Mouse (Mus musculus) stomach, postnatal 0 days (tissue): ENCODE results near the gene Ctnnbl1. TPM values are rescaled to one million over a fixed set of nuclear protein-coding genes. Genes with fewer than 3 reads are reported as not detected.

Experiments used
- ATAC-seq: fragments of 200-750 bp; cut with Nextera tagmentation; 2 replicates; pipeline ENCODE4 v1.8.0; 2017; ENCODE audit not compliant: low FRiP score, low TSS enrichment
- DNase-seq: peaks from one replicate; pipeline ENCODE4 v3.0.0-alpha.2; 2016; ENCODE audit warnings: low spot score
- H3K27ac ChIP-seq: fragments of 300-500 bp; sonication (generic); replicated peaks from 2 replicates; pipeline ENCODE4 v1.5.1; 2014; ENCODE audit warnings: mild to moderate bottlenecking, control low read depth
- H3K27me3 ChIP-seq: fragments of 300-500 bp; sonication (generic); 2 replicates; pipeline ENCODE4 v1.6.1; 2014; ENCODE audit warnings: low read length; ENCODE audit not compliant: control insufficient read depth, insufficient read depth
- H3K36me3 ChIP-seq: fragments of 300-500 bp; sonication (generic); 2 replicates; pipeline ENCODE4 v1.6.1; 2014; ENCODE audit warnings: low read length, mixed read lengths; ENCODE audit not compliant: control insufficient read depth, insufficient read depth
- H3K4me1 ChIP-seq: fragments of 300-500 bp; sonication (generic); replicated peaks from 2 replicates; pipeline ENCODE4 v1.6.1; 2014; ENCODE audit warnings: antibody characterized with exemption; ENCODE audit not compliant: control insufficient read depth, insufficient read depth
- H3K4me2 ChIP-seq: fragments of 300-500 bp; sonication (generic); replicated peaks from 2 replicates; pipeline ENCODE4 v1.6.1; 2014; ENCODE audit warnings: low read depth, mild to moderate bottlenecking, control low read depth, moderate library complexity
- H3K4me3 ChIP-seq: fragments of 300-500 bp; sonication (generic); 2 replicates; pipeline ENCODE4 v1.5.1; 2014; ENCODE audit warnings: low read depth, low read length, control low read depth
- H3K9ac ChIP-seq: fragments of 300-500 bp; sonication (generic); 2 replicates; pipeline ENCODE4 v1.6.1; 2014; ENCODE audit warnings: mild to moderate bottlenecking, low read length, control low read depth, mixed read lengths
- H3K9me3 ChIP-seq: fragments of 300-500 bp; sonication (generic); 2 replicates; pipeline ENCODE4 v1.6.1; 2016; ENCODE audit warnings: low read length; ENCODE audit not compliant: control insufficient read depth
- CTCF ChIP-seq: IDR thresholded peaks from 2 replicates; pipeline ENCODE4 v1.5.1; 2016; ENCODE audit warnings: antibody characterized with exemption, low read depth, mild to moderate bottlenecking, moderate library complexity
- EP300 ChIP-seq: optimal IDR thresholded peaks from 2 replicates; pipeline ENCODE3; 2016; ENCODE audit warnings: antibody characterized with exemption
- WGBS: fragments of 180-500 bp; shearing (Covaris S2); extraction: QIAGEN DNeasy Blood & Tissue Kit; methylation state at CpG from one replicate; pipeline ENCODE4 v1.1.7; 2014; 5-methylcytosine and 5-hydroxymethylcytosine counted together
- polyA plus RNA-seq: library from polyadenylated mRNA; unstranded; fragments of >200 nt; fragmentation: Nextera tagmentation; extraction: Ambion mirVana; gene quantifications from 2 replicates; pipeline ENCODE4 v1.2.1, GENCODE M21; 2015

Ctnnbl1 gene
- polyA plus RNA-seq, 1 experiment from 2014 or later, result 23.9 TPM

- TF ChIP-seq EP300, result no peak
- TF ChIP-seq CTCF, result no peak
- no peaks in the 10 kb centered on the region for H3K27me3 ChIP-seq
- H3K9me3 ChIP-seq, result no peaks in the 10 kb centered on the region
- H3K27ac ChIP-seq, result no peak overlapping the region
- DNase-seq, result no peak
- no peaks in the 10 kb centered on the region for H3K4me1 ChIP-seq
- ATAC-seq, result no peak
- 63% methylated on average over 7 of the region's 7 CpGs for WGBS
- no peak overlapping the region for H3K4me3 ChIP-seq
- no peak overlapping the region for H3K4me2 ChIP-seq
- no peak overlapping the region for H3K9ac ChIP-seq
- no peaks in the 10 kb centered on the region for H3K36me3 ChIP-seq
These were observed 189.3 kb downstream of the Ctnnbl1 start for GRCm38 (mm10) chr2:157926502-157926901.

GRCm38 (mm10) chr2:157926927-157927326 lies 189.7 kb downstream of the Ctnnbl1 start:
- H3K9me3 ChIP-seq, result no peaks in the 10 kb centered on the region
- no peak overlapping the region for H3K4me2 ChIP-seq
- no peak overlapping the region for H3K9ac ChIP-seq
- no peaks in the 10 kb centered on the region for H3K4me1 ChIP-seq
- no peak overlapping the region for H3K4me3 ChIP-seq
- ATAC-seq, result no peak
- no peak overlapping the region for H3K27ac ChIP-seq
- H3K36me3 ChIP-seq, result no peaks in the 10 kb centered on the region
- TF ChIP-seq EP300 (no peak), CTCF (no peak)
- DNase-seq, result no peak
- no peaks in the 10 kb centered on the region for H3K27me3 ChIP-seq
- 63% methylated on average over 3 of the region's 3 CpGs for WGBS

DNA sequence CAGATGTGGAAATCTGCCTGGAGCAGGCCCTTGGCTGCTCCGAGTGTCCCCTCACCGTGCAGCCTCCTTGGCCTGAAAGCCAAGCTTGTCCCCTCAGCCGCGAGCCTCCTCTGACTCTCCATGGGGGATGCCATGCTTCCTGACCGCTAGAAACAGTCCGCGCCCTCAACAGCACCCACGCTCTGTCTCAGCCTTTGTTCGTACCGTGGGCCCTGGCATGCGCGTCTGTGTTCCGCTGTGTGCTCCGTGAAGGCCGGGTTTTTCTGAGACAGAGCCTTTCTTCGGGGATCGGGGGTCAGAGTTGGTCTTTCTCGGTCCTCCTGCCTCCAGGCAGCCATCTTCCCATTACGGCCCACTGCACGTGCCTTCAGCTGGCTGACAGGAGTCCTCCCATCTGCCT lies 190.2 kb downstream of the Ctnnbl1 start:
- DNase-seq, result no peak
- no peaks in the 10 kb centered on the region for H3K36me3 ChIP-seq
- 56% methylated on average over 20 of the region's 20 CpGs for WGBS

DNA sequence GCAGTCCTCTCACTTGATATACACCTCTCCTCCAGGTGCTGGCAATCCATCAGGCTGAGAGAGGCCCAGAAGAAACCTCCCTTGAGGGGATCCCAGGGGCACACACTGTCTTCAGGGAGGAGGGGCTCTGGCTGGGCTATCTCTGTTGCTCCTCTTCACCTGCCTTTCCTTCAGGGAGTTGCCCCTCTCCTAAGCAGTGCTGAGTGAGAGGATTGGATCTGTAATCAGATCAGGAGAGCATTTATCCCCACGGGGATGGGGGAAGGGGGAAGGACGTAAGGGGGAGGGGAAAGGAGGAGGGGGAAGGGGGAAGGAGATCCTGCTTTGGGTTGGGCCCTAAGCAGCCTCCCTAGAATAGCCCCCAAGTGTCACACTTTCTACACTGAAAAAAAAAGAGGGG lies 190.6 kb downstream of the Ctnnbl1 start:
- TF ChIP-seq CTCF, result no peak
- TF ChIP-seq EP300, result no peak
- Histone ChIP-seq H3K4me3 (no peak overlapping the region), H3K4me1 (no peaks in the 10 kb centered on the region), H3K4me2 (no peak overlapping the region), H3K9me3 (no peaks in the 10 kb centered on the region), H3K27me3 (no peaks in the 10 kb centered on the region), H3K36me3 (no peaks in the 10 kb centered on the region), H3K27ac (no peak overlapping the region), H3K9ac (no peak overlapping the region)
- DNase-seq (no peak), ATAC-seq (no peak)
- WGBS, result 22% methylated on average over 2 of the region's 2 CpGs

More for the DNA sequence above, 190.2 kb downstream of the Ctnnbl1 start:
- Histone ChIP-seq H3K9me3 (no peaks in the 10 kb centered on the region), H3K27ac (no peak overlapping the region), H3K27me3 (no peaks in the 10 kb centered on the region), H3K4me2 (no peak overlapping the region), H3K9ac (no peak overlapping the region), H3K4me3 (no peak overlapping the region), H3K4me1 (no peaks in the 10 kb centered on the region)
- ATAC-seq, result no peak
- TF ChIP-seq CTCF (no peak), EP300 (no peak)

- Histone ChIP-seq H3K27me3 (no peaks in the 10 kb centered on the region), H3K4me1 (no peaks in the 10 kb centered on the region), H3K27ac (no peak overlapping the region), H3K36me3 (no peaks in the 10 kb centered on the region), H3K9me3 (no peaks in the 10 kb centered on the region), H3K4me2 (no peak overlapping the region), H3K4me3 (no peak overlapping the region), H3K9ac (no peak overlapping the region)
- DNase-seq, result no peak
- WGBS, result 62% methylated on average over 4 of the region's 4 CpGs
- TF ChIP-seq EP300 (no peak), CTCF (peak; percentile 49; the same call in 1 of the 2 replicates)
- no peak for ATAC-seq
These were observed 195.5 kb downstream of the Ctnnbl1 start for GRCm38 (mm10) chr2:157932655-157933054.

DNA sequence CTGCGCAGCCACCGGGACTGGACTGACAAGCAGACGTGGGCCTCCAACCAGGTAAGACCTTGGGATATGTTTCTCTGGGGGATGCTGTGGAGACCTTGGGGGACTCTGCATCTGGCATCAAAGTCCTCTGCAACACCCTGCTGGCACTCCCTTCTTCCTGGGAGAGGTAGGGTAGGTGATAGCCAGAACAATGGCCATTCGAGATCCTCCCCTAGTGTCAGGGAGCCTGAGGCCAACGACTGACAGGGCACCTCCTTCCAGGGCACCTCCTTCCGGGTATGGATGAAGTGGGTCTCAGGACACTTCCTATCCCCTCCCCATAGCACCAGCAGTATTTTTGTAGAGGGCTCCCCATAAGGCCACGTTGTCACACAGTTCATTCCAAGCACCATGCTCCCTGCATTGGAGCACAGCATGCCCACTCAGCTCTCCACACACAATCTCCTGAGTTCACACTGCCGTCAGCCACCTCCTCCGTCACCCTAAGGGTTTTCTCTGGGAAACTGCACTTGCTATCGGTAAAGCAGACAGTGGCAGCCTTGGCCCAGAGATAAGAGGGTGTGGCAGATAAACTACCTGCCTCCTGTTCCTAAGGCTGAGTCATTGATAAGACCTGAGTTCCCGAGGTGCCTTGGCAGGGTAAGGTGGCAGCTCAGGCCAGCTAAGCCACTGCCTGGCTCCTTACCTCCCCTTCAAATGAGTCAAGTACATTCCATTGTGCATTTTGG lies 198.4 kb downstream of the Ctnnbl1 start:
- no peaks in the 10 kb centered on the region for H3K36me3 ChIP-seq
- no peak for TF ChIP-seq EP300
- no peak for TF ChIP-seq CTCF
- H3K27me3 ChIP-seq, result no peaks in the 10 kb centered on the region
- ATAC-seq, result peak; percentile 71
- peak; percentile 61 for DNase-seq
- 52% methylated on average over 11 of the region's 11 CpGs for WGBS
- no peak overlapping the region for H3K9ac ChIP-seq
- no peak overlapping the region for H3K27ac ChIP-seq
- H3K9me3 ChIP-seq, result no peaks in the 10 kb centered on the region
- no peak overlapping the region for H3K4me3 ChIP-seq
- no peak overlapping the region for H3K4me2 ChIP-seq
- H3K4me1 ChIP-seq, result no peaks in the 10 kb centered on the region
